ENCODE assay signal across 1 mouse cellular context in the genomic region with DNA sequence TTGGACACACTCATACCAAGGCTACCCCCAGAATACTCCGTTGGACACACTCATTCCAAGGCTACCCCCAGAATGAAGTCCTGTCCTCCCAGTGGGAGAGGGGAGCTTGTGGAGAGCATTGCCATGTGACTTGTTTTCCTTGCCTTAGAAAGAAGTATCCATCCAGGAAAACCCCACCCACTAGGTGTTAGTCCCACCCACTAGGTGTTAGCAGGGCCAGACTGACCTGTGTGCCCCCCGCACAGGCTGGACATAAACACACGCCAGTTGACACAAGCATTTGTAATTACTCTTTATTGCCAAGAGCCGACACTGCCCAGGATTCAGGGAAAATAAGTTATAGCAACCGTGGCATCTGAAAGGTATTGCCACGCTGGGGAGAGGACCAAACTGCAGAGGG.
TF ChIP-seq lines count a peak whose summit lies in the region.

No protein-coding gene starts in this region.

TF ChIP-seq in myocyte, 11 proteins besides CTCF, POLR2A, EP300 and RAD21:
- TF ChIP-seq SRF (IDR thresholded peaks at IDR 0.05; ENCODE audit: control insufficient read depth, insufficient read length, low read depth), result no peak
- TF ChIP-seq MYOD1 (IDR thresholded peaks at IDR 0.05; ENCODE audit: control insufficient read depth in 1 of 3, insufficient read length in 2 of 3, low read depth in 2 of 3), result no peak
- no peak for TF ChIP-seq POLR2AphosphoS2 (IDR thresholded peaks at IDR 0.05; ENCODE audit: insufficient read length, low read depth)
- no peak for TF ChIP-seq REST (IDR thresholded peaks at IDR 0.05; ENCODE audit: insufficient read depth, insufficient read length)
- TF ChIP-seq MYOG (IDR thresholded peaks at IDR 0.05; ENCODE audit: control insufficient read depth in 1 of 3, insufficient read depth in 1 of 3, insufficient read length in 2 of 3, low read depth in 2 of 3), result no peak
- TF ChIP-seq CEBPB (IDR thresholded peaks at IDR 0.05; ENCODE audit: insufficient read depth, poor library complexity, severe bottlenecking), result no peak
- TF ChIP-seq TCF3 (IDR thresholded peaks at IDR 0.05; ENCODE audit: insufficient read length, low read depth), result no peak
- TF ChIP-seq MAX (IDR thresholded peaks at IDR 0.05; ENCODE audit: low read depth), result no peak
- TF ChIP-seq USF1 (IDR thresholded peaks at IDR 0.05; ENCODE audit: low read depth), result no peak
- TF ChIP-seq TCF12 (IDR thresholded peaks at IDR 0.05; ENCODE audit: insufficient read depth, poor library complexity, severe bottlenecking), result no peak
- no peak for TF ChIP-seq E2F4 (IDR thresholded peaks at IDR 0.05; ENCODE audit: insufficient read depth)
